Mouse (Mus musculus): ENCODE results near the gene Olfr433.
"Not testable (repeated sequence)": the region's sequence is repeated elsewhere in the genome, so short reads cannot be mapped to it uniquely, and the experiment has no call there.

GRCm38 (mm10) chr1:174048227-174048626 is 7.7 kb downstream of the Olfr433 start:
- TF ChIP-seq CTCF (IDR thresholded peaks at IDR 0.05; ENCODE audit: low read depth, low read length); GATA1 (IDR thresholded peaks at IDR 0.05; ENCODE audit: borderline replicate concordance, low read length); TAL1 (conservative IDR thresholded peaks at IDR 0.05; ENCODE audit: low read depth, low read length); GATA2 (IDR thresholded peaks at IDR 0.05; ENCODE audit: borderline replicate concordance, low read depth, low read length): not testable (repeated sequence)

Measured in G1E (cell line).